8 mouse cellular contexts compared by ENCODE assay signal in genomic region chr16:35871048-35871851, GRCm38 (mm10). TPM values are rescaled to one million over a fixed set of nuclear protein-coding genes. Genes with fewer than 3 reads are reported as not detected.
DNase-seq lines count a peak whose midpoint lies in the region; ATAC-seq and TF ChIP-seq lines count a peak whose summit lies in the region.

Gene Parp14, minus strand, starts transcription at chr16:35871544.

- peak within 1 kb of the TSS; percentile 90 for H3K4me3 ChIP-seq in testis, adult 2 months (ENCODE audit: control insufficient read depth, low read depth, low read length)
- peak within 1 kb of the TSS; percentile 91 for H3K4me3 ChIP-seq in kidney, adult 2 months (ENCODE audit: insufficient read depth, low read depth, low read length)
- peak within 1 kb of the TSS; percentile 58 for H3K4me3 ChIP-seq in lung, embryonic 15.5 days

- no peak for DNase-seq in testis, postnatal 14 days (ENCODE audit: low spot score)
- DNase-seq in embryo, embryonic 10.5 days (ENCODE audit: low spot score): peak; percentile 47
- peak; percentile 57 to 67 for DNase-seq in heart, adult 9 months (ENCODE audit: low spot score in 2 of 2)
- peak; percentile 60 for DNase-seq in kidney, adult 2 months
- peak; percentile 43 to 46 for DNase-seq in urinary bladder, postnatal 36 days (ENCODE audit: low spot score in 2 of 2)

- TF ChIP-seq POLR2A in testis, adult 2 months (IDR thresholded peaks at IDR 0.05; ENCODE audit: control insufficient read depth, low read depth, low read length): no peak
- no peak for TF ChIP-seq POLR2A in kidney, adult 2 months (IDR thresholded peaks at IDR 0.05; ENCODE audit: low read depth, low read length)

- H3K4me2 ChIP-seq in lung, embryonic 15.5 days: peak within 1 kb of the TSS; percentile 81

- no peaks in the 10 kb centered on the region for H3K36me3 ChIP-seq in testis, adult 2 months (ENCODE audit: control insufficient read depth, insufficient read depth, low read length)
- H3K36me3 ChIP-seq in kidney, adult 2 months (ENCODE audit: control insufficient read depth, insufficient read depth, low read length): no peaks in the 10 kb centered on the region
- H3K36me3 ChIP-seq in lung, embryonic 15.5 days: no peaks in the 10 kb centered on the region

- no peak for TF ChIP-seq CTCF in testis, adult 2 months (IDR thresholded peaks at IDR 0.05; ENCODE audit: control insufficient read depth, insufficient read depth, insufficient replicate concordance, low read depth, low read length)
- no peak for TF ChIP-seq CTCF in kidney, adult 2 months (conservative IDR thresholded peaks at IDR 0.05; ENCODE audit: insufficient read depth, insufficient read length, low read depth, low read length)

- peak within 1 kb of the TSS; percentile 53 for H3K27ac ChIP-seq in testis, adult 2 months (ENCODE audit: control insufficient read depth, insufficient read depth, low read depth, low read length)
- peak within 1 kb of the TSS; percentile 71 for H3K27ac ChIP-seq in kidney, adult 2 months (ENCODE audit: insufficient read depth, low read depth, low read length)
- no peak within 1 kb of the TSS for H3K27ac ChIP-seq in lung, embryonic 15.5 days

- peak; percentile 48; the same call in 1 of the 2 replicates for ATAC-seq in lung, embryonic 15.5 days (ENCODE audit: borderline replicate concordance, extremely low read depth, low FRiP score, low TSS enrichment)
- ATAC-seq in neutrophil, adult 5-6 weeks (ENCODE audit: extremely low read depth, insufficient number of reproducible peaks, low FRiP score, poor library complexity, severe bottlenecking): peak; percentile 55

- H3K9me3 ChIP-seq in lung, embryonic 15.5 days: no peaks in the 10 kb centered on the region

- H3K4me1 ChIP-seq in testis, adult 2 months (ENCODE audit: control insufficient read depth, insufficient read depth, low read length): peaks cover 20% of the 10 kb centered on the region
- H3K4me1 ChIP-seq in kidney, adult 2 months (ENCODE audit: control insufficient read depth, insufficient read depth, low read length): no peaks in the 10 kb centered on the region
- H3K4me1 ChIP-seq in lung, embryonic 15.5 days: peaks cover 13% of the 10 kb centered on the region; the same call in 1 of the 2 replicates

- WGBS in kidney, adult 2 months: under 1% methylated on average over 38 of the region's 38 CpGs
- WGBS in lung, embryonic 15.5 days: 1% methylated on average over 38 of the region's 38 CpGs

- peaks cover 6% of the 10 kb centered on the region for H3K27me3 ChIP-seq in testis, adult 2 months (ENCODE audit: control insufficient read depth, insufficient read depth, low read length)
- H3K27me3 ChIP-seq in kidney, adult 2 months (replicated peaks; ENCODE audit: control insufficient read depth, insufficient read depth, low read length): no peaks in the 10 kb centered on the region
- H3K27me3 ChIP-seq in lung, embryonic 15.5 days: peaks cover 21% of the 10 kb centered on the region

- peak within 1 kb of the TSS; percentile 52 for H3K9ac ChIP-seq in lung, embryonic 15.5 days

RNA-seq across cellular contexts. Expression of gene Parp14, which starts in this region (rescaled TPM):
- 0.27 and 0.34 TPM in 2 replicates for polyA plus RNA-seq in testis, adult 2 months (2012; rRNA removed)
- polyA plus RNA-seq in kidney, adult 2 months (2012; rRNA removed): 3.8 and 5.3 TPM in 2 replicates
- 0.81 and 1.2 TPM in 2 replicates for polyA plus RNA-seq in lung, embryonic 15.5 days (2015; fragmentation: Nextera tagmentation; extraction: Ambion mirVana)
- 87.9 and 94.6 TPM in 2 replicates for total RNA-seq in neutrophil, adult 5-6 weeks (2017)
